Mouse (Mus musculus): ENCODE results near the gene P2ry12.

Gene P2ry12

GRCm38 (mm10) chr3:59181134-59181533, 81.5 kb downstream of the P2ry12 start:
- DNase-seq: no peak

- DNase-seq: no peak
These were observed 85.8 kb downstream of the P2ry12 start for GRCm38 (mm10) chr3:59176871-59177270.

- DNase-seq: peak in 1 of 2 experiments; percentile 53
These were observed 87.4 kb downstream of the P2ry12 start for GRCm38 (mm10) chr3:59175234-59175633.

GRCm38 (mm10) chr3:59174426-59175154, 88.1 kb downstream of the P2ry12 start:
- no peak for DNase-seq

- no peak for DNase-seq
These were observed 92.6 kb downstream of the P2ry12 start for GRCm38 (mm10) chr3:59169921-59170627.

- DNase-seq: no peak
These were observed 93.5 kb downstream of the P2ry12 start for GRCm38 (mm10) chr3:59169215-59169614.

GRCm38 (mm10) chr3:59168476-59168875, 94.2 kb downstream of the P2ry12 start:
- no peak for DNase-seq

- DNase-seq: no peak
These were observed 95.1 kb downstream of the P2ry12 start for GRCm38 (mm10) chr3:59167417-59168054.

Data from kidney, postnatal 36 days (tissue).